Mouse (Mus musculus): ENCODE measurements around the gene Poc1b. TPM values are rescaled to one million over a fixed set of nuclear protein-coding genes. Genes with fewer than 3 reads are reported as not detected.

Poc1b gene
- polyA plus RNA-seq, 1 experiment: 2.0 TPM

GRCm38 (mm10) chr10:99203163-99203562 is 96.3 kb downstream of the Poc1b start:
- 53% methylated on average over 5 of the region's 5 CpGs for WGBS
- H3K4me3 ChIP-seq (replicated peaks; ENCODE audit: control insufficient read depth, low read depth, low read length): no peak overlapping the region
- no peak overlapping the region for H3K27ac ChIP-seq (ENCODE audit: control insufficient read depth, insufficient read depth, low read depth, low read length, poor library complexity)
- TF ChIP-seq POLR2A (IDR thresholded peaks at IDR 0.05; ENCODE audit: borderline replicate concordance, control insufficient read depth, low read depth, low read length): no peak
- TF ChIP-seq CTCF (IDR thresholded peaks at IDR 0.05; ENCODE audit: control insufficient read depth, insufficient read depth, low read length): no peak
- H3K4me1 ChIP-seq (ENCODE audit: control insufficient read depth, insufficient read depth, low read length): 0 out of 2 replicates have a peak, but pooled peaks cover 1% of the 10 kb centered on the region

GRCm38 (mm10) chr10:99203577-99204487 is 97.0 kb downstream of the Poc1b start:
- TF ChIP-seq CTCF (IDR thresholded peaks at IDR 0.05; ENCODE audit: control insufficient read depth, insufficient read depth, low read length): no peak
- TF ChIP-seq POLR2A (IDR thresholded peaks at IDR 0.05; ENCODE audit: borderline replicate concordance, control insufficient read depth, low read depth, low read length): no peak
- no peak overlapping the region for H3K27ac ChIP-seq (ENCODE audit: control insufficient read depth, insufficient read depth, low read depth, low read length, poor library complexity)
- WGBS: 10% methylated on average over 29 of the region's 29 CpGs
- no peaks in the 10 kb centered on the region for H3K4me1 ChIP-seq (ENCODE audit: control insufficient read depth, insufficient read depth, low read length)
- no peak overlapping the region for H3K4me3 ChIP-seq (replicated peaks; ENCODE audit: control insufficient read depth, low read depth, low read length)

GRCm38 (mm10) chr10:99204553-99204952 is 97.7 kb downstream of the Poc1b start:
- under 1% methylated on average over 11 of the region's 11 CpGs for WGBS
- Histone ChIP-seq H3K4me1 (ENCODE audit: control insufficient read depth, insufficient read depth, low read length) (no peaks in the 10 kb centered on the region), H3K4me3 (replicated peaks; ENCODE audit: control insufficient read depth, low read depth, low read length) (peak overlapping the region; percentile 62), H3K27ac (ENCODE audit: control insufficient read depth, insufficient read depth, low read depth, low read length, poor library complexity) (no peak overlapping the region)
- TF ChIP-seq CTCF (IDR thresholded peaks at IDR 0.05; ENCODE audit: control insufficient read depth, insufficient read depth, low read length) (no peak), POLR2A (IDR thresholded peaks at IDR 0.05; ENCODE audit: borderline replicate concordance, control insufficient read depth, low read depth, low read length) (peak; percentile 42; the same call in 1 of the 2 replicates)

- 60% methylated on average over 2 of the region's 2 CpGs for WGBS
- TF ChIP-seq POLR2A (IDR thresholded peaks at IDR 0.05; ENCODE audit: borderline replicate concordance, control insufficient read depth, low read depth, low read length) (no peak), CTCF (IDR thresholded peaks at IDR 0.05; ENCODE audit: control insufficient read depth, insufficient read depth, low read length) (no peak)
- no peak overlapping the region for H3K4me3 ChIP-seq (replicated peaks; ENCODE audit: control insufficient read depth, low read depth, low read length)
- no peak overlapping the region for H3K27ac ChIP-seq (ENCODE audit: control insufficient read depth, insufficient read depth, low read depth, low read length, poor library complexity)
- no peaks in the 10 kb centered on the region for H3K4me1 ChIP-seq (ENCODE audit: control insufficient read depth, insufficient read depth, low read length)
Observed at GRCm38 (mm10) chr10:99207121-99207520, 100.3 kb downstream of the Poc1b start.

- TF ChIP-seq POLR2A (IDR thresholded peaks at IDR 0.05; ENCODE audit: borderline replicate concordance, control insufficient read depth, low read depth, low read length): no peak
- TF ChIP-seq CTCF (IDR thresholded peaks at IDR 0.05; ENCODE audit: control insufficient read depth, insufficient read depth, low read length): no peak
- H3K4me3 ChIP-seq (replicated peaks; ENCODE audit: control insufficient read depth, low read depth, low read length): no peak overlapping the region
- no peaks in the 10 kb centered on the region for H3K4me1 ChIP-seq (ENCODE audit: control insufficient read depth, insufficient read depth, low read length)
- H3K27ac ChIP-seq (ENCODE audit: control insufficient read depth, insufficient read depth, low read depth, low read length, poor library complexity): no peak overlapping the region
- WGBS: 66% methylated on average over 13 of the region's 13 CpGs
Observed at GRCm38 (mm10) chr10:99209146-99209800, 102.4 kb downstream of the Poc1b start.

DNA sequence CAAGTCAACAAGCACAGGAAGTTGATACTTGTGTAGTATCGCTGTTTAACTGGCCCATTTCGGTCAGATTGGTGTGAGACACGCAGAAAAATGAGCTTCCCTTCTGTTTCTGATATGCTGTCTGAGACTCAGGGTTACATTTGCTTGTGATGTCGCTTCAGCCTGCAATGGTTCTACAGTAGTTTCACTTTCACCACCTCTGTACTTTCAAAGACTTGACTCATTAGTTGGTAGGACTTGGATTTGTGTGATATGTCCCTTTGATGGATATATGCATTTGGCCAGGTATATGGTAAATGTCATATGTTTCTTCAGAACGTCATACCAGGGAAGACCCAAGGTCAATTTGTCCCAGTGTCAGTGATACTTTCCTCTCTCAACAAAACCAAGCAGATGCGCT is 104.2 kb downstream of the Poc1b start:
- H3K27ac ChIP-seq (ENCODE audit: control insufficient read depth, insufficient read depth, low read depth, low read length, poor library complexity): no peak overlapping the region
- no peak overlapping the region for H3K4me3 ChIP-seq (replicated peaks; ENCODE audit: control insufficient read depth, low read depth, low read length)
- TF ChIP-seq CTCF (IDR thresholded peaks at IDR 0.05; ENCODE audit: control insufficient read depth, insufficient read depth, low read length): no peak
- TF ChIP-seq POLR2A (IDR thresholded peaks at IDR 0.05; ENCODE audit: borderline replicate concordance, control insufficient read depth, low read depth, low read length): no peak
- no peaks in the 10 kb centered on the region for H3K4me1 ChIP-seq (ENCODE audit: control insufficient read depth, insufficient read depth, low read length)
- WGBS: 79% methylated on average over 6 of the region's 6 CpGs

- no peaks in the 10 kb centered on the region for H3K4me1 ChIP-seq (ENCODE audit: control insufficient read depth, insufficient read depth, low read length)
- no peak overlapping the region for H3K27ac ChIP-seq (ENCODE audit: control insufficient read depth, insufficient read depth, low read depth, low read length, poor library complexity)
- no peak overlapping the region for H3K4me3 ChIP-seq (replicated peaks; ENCODE audit: control insufficient read depth, low read depth, low read length)
- WGBS: 59% methylated on average over 9 of the region's 9 CpGs
- TF ChIP-seq POLR2A (IDR thresholded peaks at IDR 0.05; ENCODE audit: borderline replicate concordance, control insufficient read depth, low read depth, low read length) (no peak), CTCF (IDR thresholded peaks at IDR 0.05; ENCODE audit: control insufficient read depth, insufficient read depth, low read length) (no peak)
Observed at GRCm38 (mm10) chr10:99211503-99212265, 104.8 kb downstream of the Poc1b start.

Measured in bone marrow, adult 2 months (tissue).